Mouse (Mus musculus) MEL (cell line): Measurements from ENCODE around the gene Ldhb.

Experiments used
- BHLHE40 ChIP-seq: IDR thresholded peaks from 2 replicates; pipeline ENCODE4 v1.6.1; 2012; ENCODE audit warnings: low read depth, mild to moderate bottlenecking, inconsistent platforms, low read length, improper control_type of control experiment, borderline replicate concordance
- CHD2 ChIP-seq: IDR thresholded peaks from 2 replicates; pipeline ENCODE4 v1.6.1; 2011; ENCODE audit warnings: low read length, improper control_type of control experiment
- CTCF ChIP-seq, 3 experiments: IDR thresholded peaks in 2 of 3; conservative IDR thresholded peaks in 1 of 3; 2 replicates each; pipeline ENCODE4 v1.5.1; 2011 to 2012; ENCODE audit warnings: low read length in 3 of 3, low read depth in 2 of 3, mild to moderate bottlenecking in 2 of 3, improper control_type of control experiment in 1 of 3, inconsistent platforms in 1 of 3, mixed read lengths in 1 of 3, moderate library complexity in 1 of 3; ENCODE audit not compliant: control insufficient read depth in 1 of 3, insufficient read depth in 1 of 3, poor library complexity in 1 of 3, severe bottlenecking in 1 of 3
- EP300 ChIP-seq, 2 experiments: IDR thresholded peaks; 2 replicates each; pipeline ENCODE4 v1.6.1; 2011; ENCODE audit warnings: improper control_type of control experiment in 2 of 2, low read length in 2 of 2, low read depth in 1 of 2, mild to moderate bottlenecking in 1 of 2
- HCFC1 ChIP-seq: IDR thresholded peaks from 2 replicates; pipeline ENCODE4 v1.6.1; 2012; ENCODE audit warnings: low read depth, mild to moderate bottlenecking, inconsistent platforms, low read length, improper control_type of control experiment, moderate library complexity
- MAX ChIP-seq: IDR thresholded peaks from 2 replicates; pipeline ENCODE4 v1.6.1; 2011; ENCODE audit warnings: low read length, improper control_type of control experiment
- POLR2A ChIP-seq, 2 experiments: IDR thresholded peaks; 2 replicates each; pipeline ENCODE4 v1.6.1; 2011 to 2012; ENCODE audit warnings: low read length in 2 of 2, mild to moderate bottlenecking in 2 of 2, control low read depth in 1 of 2, improper control_type of control experiment in 1 of 2, low read depth in 1 of 2, moderate library complexity in 1 of 2; ENCODE audit not compliant: control insufficient read depth in 1 of 2, insufficient read depth in 1 of 2, poor library complexity in 1 of 2
- RAD21 ChIP-seq: IDR thresholded peaks from 2 replicates; pipeline ENCODE4 v1.6.1; 2011; ENCODE audit warnings: mild to moderate bottlenecking, low read depth, low read length, improper control_type of control experiment
- ZMIZ1 ChIP-seq: IDR thresholded peaks from 2 replicates; pipeline ENCODE4 v1.6.1; 2012; ENCODE audit warnings: low read depth, mild to moderate bottlenecking, inconsistent platforms, low read length, improper control_type of control experiment, moderate library complexity

GRCm38 (mm10) chr6:142451381-142451780 lies 56.4 kb downstream of the Ldhb start:
- TF ChIP-seq RAD21: no peak
- TF ChIP-seq HCFC1: no peak
- no peak for TF ChIP-seq POLR2A (IDR thresholded peaks at IDR 0.05; ENCODE audit: control insufficient read depth in 1 of 2, insufficient read depth in 1 of 2, low read depth in 1 of 2, low read length in 2 of 2, poor library complexity in 1 of 2)
- TF ChIP-seq MAX: no peak
- no peak for TF ChIP-seq CHD2
- no peak for TF ChIP-seq ZMIZ1
- no peak for TF ChIP-seq CTCF (IDR thresholded peaks at IDR 0.05 in 2 of 3, conservative IDR thresholded peaks at IDR 0.05 in 1 of 3; ENCODE audit: control insufficient read depth in 1 of 3, insufficient read depth in 1 of 3, low read depth in 2 of 3, low read length in 3 of 3, poor library complexity in 1 of 3, severe bottlenecking in 1 of 3)
- no peak for TF ChIP-seq BHLHE40
- no peak for TF ChIP-seq EP300 (IDR thresholded peaks at IDR 0.05; ENCODE audit: low read depth in 1 of 2, low read length in 2 of 2)
